Mouse (Mus musculus): Measurements from ENCODE around the gene Hspg2.

The Hspg2 gene

GRCm38 (mm10) chr4:137556673-137557210, 88.2 kb downstream of the Hspg2 start:
- in situ Hi-C loops (cut with MboI, MseI): loop anchor here (10.0 kb wide), 1 partner anchor 242 kb away; no protein-coding TSS in a partner anchor

- in situ Hi-C loops (cut with MboI, MseI): no loop called here
These were observed 101.3 kb downstream of the Hspg2 start for GRCm38 (mm10) chr4:137569873-137570272.

GRCm38 (mm10) chr4:137574469-137574868, 105.9 kb downstream of the Hspg2 start, which contains the start of gene Ldlrad2:
TSS of gene Ldlrad2 (minus strand) at chr4:137574569.
- in situ Hi-C loops (cut with MboI, MseI): no loop called here

- in situ Hi-C loops (cut with MboI, MseI): loop anchor here (25.0 kb wide), 1 partner anchor 1565 kb away; the partner anchor contains the start of gene Eloa
These were observed 108.9 kb downstream of the Hspg2 start for GRCm38 (mm10) chr4:137577486-137577885.

- in situ Hi-C loops (cut with MboI, MseI): loop anchor here (25.0 kb wide), 1 partner anchor 1566 kb away; the partner anchor contains the start of gene Eloa
These were observed 109.7 kb downstream of the Hspg2 start for GRCm38 (mm10) chr4:137578181-137578845.

GRCm38 (mm10) chr4:137579789-137580188, 111.2 kb downstream of the Hspg2 start:
- in situ Hi-C loops (cut with MboI, MseI): loop anchor here (25.0 kb wide), 1 partner anchor 1567 kb away; the partner anchor contains the start of gene Eloa

- in situ Hi-C loops (cut with MboI, MseI): loop anchor here (25.0 kb wide), 1 partner anchor 1568 kb away; the partner anchor contains the start of gene Eloa
These were observed 111.7 kb downstream of the Hspg2 start for GRCm38 (mm10) chr4:137580299-137580698.

GRCm38 (mm10) chr4:137581815-137582214, 113.2 kb downstream of the Hspg2 start:
- in situ Hi-C loops (cut with MboI, MseI): loop anchor here (25.0 kb wide), 1 partner anchor 1570 kb away; the partner anchor contains the start of gene Eloa

- in situ Hi-C loops (cut with MboI, MseI): loop anchor here (25.0 kb wide), 1 partner anchor 1577 kb away; the partner anchor contains the start of gene Eloa
These were observed 120.5 kb downstream of the Hspg2 start for GRCm38 (mm10) chr4:137589095-137589494.

GRCm38 (mm10) chr4:137589586-137589985, 121.0 kb downstream of the Hspg2 start:
- in situ Hi-C loops (cut with MboI, MseI): loop anchor here (25.0 kb wide), 1 partner anchor 1577 kb away; the partner anchor contains the start of gene Eloa

- in situ Hi-C loops (cut with MboI, MseI): loop anchor here (10.0 to 25.0 kb wide), 2 partner anchors 1579 to 1604 kb away; partner anchors contain the start of genes Capzb and Eloa
These were observed 122.4 kb downstream of the Hspg2 start for GRCm38 (mm10) chr4:137590961-137591360.

- in situ Hi-C loops (cut with MboI, MseI): loop anchor here (10.0 to 25.0 kb wide), 2 partner anchors 1582 to 1601 kb away; partner anchors contain the start of genes Capzb and Eloa
These were observed 125.3 kb downstream of the Hspg2 start, which contains the start of gene Usp48 for GRCm38 (mm10) chr4:137593601-137594495. TSS of gene Usp48 (plus strand) at chr4:137593755.

- in situ Hi-C loops (cut with MboI, MseI): loop anchor here (10.0 to 25.0 kb wide), 2 partner anchors 1582 to 1600 kb away; partner anchors contain the start of genes Capzb and Eloa
These were observed 126.1 kb downstream of the Hspg2 start for GRCm38 (mm10) chr4:137594496-137595270.

GRCm38 (mm10) chr4:137597098-137597630, 128.6 kb downstream of the Hspg2 start:
- in situ Hi-C loops (cut with MboI, MseI): loop anchor here (10.0 to 25.0 kb wide), 2 partner anchors 1585 to 1598 kb away; partner anchors contain the start of genes Capzb and Eloa

- in situ Hi-C loops (cut with MboI, MseI): loop anchor here (10.0 to 25.0 kb wide), 2 partner anchors 1586 to 1596 kb away; partner anchors contain the start of genes Capzb and Eloa
These were observed 130.0 kb downstream of the Hspg2 start for GRCm38 (mm10) chr4:137598577-137598976.

GRCm38 (mm10) chr4:137603449-137604171, 135.0 kb downstream of the Hspg2 start:
- in situ Hi-C loops (cut with MboI, MseI): no loop called here

- in situ Hi-C loops (cut with MboI, MseI): no loop called here
These were observed 138.5 kb downstream of the Hspg2 start for GRCm38 (mm10) chr4:137607023-137607422.

- in situ Hi-C loops (cut with MboI, MseI): no loop called here
These were observed 140.7 kb downstream of the Hspg2 start for GRCm38 (mm10) chr4:137609281-137609680.

- in situ Hi-C loops (cut with MboI, MseI): no loop called here
These were observed 141.1 kb downstream of the Hspg2 start for GRCm38 (mm10) chr4:137609702-137610101.
